Mouse (Mus musculus) G1E (cell line): ENCODE measurements around the gene Bmpr1a. TPM values are rescaled to one million over a fixed set of nuclear protein-coding genes. Genes with fewer than 3 reads are reported as not detected.

Source experiments
- ATAC-seq: 2 replicates; pipeline ENCODE4 v1.8.0; 2016; ENCODE audit warnings: mild to moderate bottlenecking; ENCODE audit not compliant: insufficient number of reproducible peaks, poor library complexity, low FRiP score, severe bottlenecking; ENCODE audit errors: extremely low read depth
- DNase-seq: peaks from one replicate; pipeline ENCODE4 v3.0.0; 2012; ENCODE audit warnings: low spot score
- H3K27me3 ChIP-seq: 2 replicates; pipeline ENCODE4 v1.6.1; 2012; ENCODE audit warnings: mild to moderate bottlenecking, low read length, inconsistent platforms; ENCODE audit not compliant: insufficient read depth
- H3K36me3 ChIP-seq: replicated peaks from 2 replicates; pipeline ENCODE3; 2012; ENCODE audit warnings: mild to moderate bottlenecking, inconsistent platforms
- H3K4me1 ChIP-seq: 2 replicates; pipeline ENCODE4 v1.6.1; 2012; ENCODE audit warnings: low read depth, low read length, inconsistent platforms, mixed read lengths; ENCODE audit not compliant: insufficient read depth
- H3K4me3 ChIP-seq: 2 replicates; pipeline ENCODE4 v1.5.1; 2012; ENCODE audit warnings: low read depth, mild to moderate bottlenecking, inconsistent platforms, low read length, moderate library complexity, mixed read lengths
- H3K9me3 ChIP-seq: replicated peaks from 2 replicates; pipeline ENCODE4 v1.6.1; 2012; ENCODE audit warnings: inconsistent platforms
- CTCF ChIP-seq: IDR thresholded peaks from 2 replicates; pipeline ENCODE4 v1.5.1; 2012; ENCODE audit warnings: low read depth, low read length, inconsistent platforms, mixed read lengths
- GATA1 ChIP-seq: IDR thresholded peaks from 2 replicates; pipeline ENCODE4 v1.6.1; 2012; ENCODE audit warnings: borderline replicate concordance, low read length, inconsistent platforms, mixed read lengths
- GATA2 ChIP-seq: IDR thresholded peaks from 2 replicates; pipeline ENCODE4 v1.6.1; 2012; ENCODE audit warnings: low read depth, low read length, inconsistent platforms, borderline replicate concordance
- POLR2AphosphoS5 ChIP-seq: IDR thresholded peaks from 2 replicates; pipeline ENCODE4 v1.6.1; 2012; ENCODE audit warnings: low read depth, low read length, inconsistent platforms; ENCODE audit not compliant: insufficient replicate concordance
- TAL1 ChIP-seq: conservative IDR thresholded peaks from 2 replicates; pipeline ENCODE4 v1.6.1; 2012; ENCODE audit warnings: low read depth, low read length, inconsistent platforms, mixed read lengths
- polyA plus RNA-seq: library from polyadenylated mRNA; stranded (reverse); fragments of >175 nt; gene quantifications from 2 replicates; pipeline ENCODE4 v1.2.3, GENCODE M21; 2012
- total RNA-seq, 2 experiments: library from RNA; stranded (forward) in 1 of 2; stranded (reverse) in 1 of 2; fragments of 200-1000 nt in 1 of 2; fragments of >200 nt in 1 of 2; fragmentation: Nextera tagmentation in 1 of 2; gene quantifications; 2 replicates each; pipeline ENCODE4 v1.2.3; 2014 to 2017

The Bmpr1a gene
- total RNA-seq (2014; fragmentation: Nextera tagmentation) = not detected in 2 replicates
- 0.06 and 0.11 TPM in 2 replicates for total RNA-seq (2017)
- not detected in 2 replicates for polyA plus RNA-seq

DNA sequence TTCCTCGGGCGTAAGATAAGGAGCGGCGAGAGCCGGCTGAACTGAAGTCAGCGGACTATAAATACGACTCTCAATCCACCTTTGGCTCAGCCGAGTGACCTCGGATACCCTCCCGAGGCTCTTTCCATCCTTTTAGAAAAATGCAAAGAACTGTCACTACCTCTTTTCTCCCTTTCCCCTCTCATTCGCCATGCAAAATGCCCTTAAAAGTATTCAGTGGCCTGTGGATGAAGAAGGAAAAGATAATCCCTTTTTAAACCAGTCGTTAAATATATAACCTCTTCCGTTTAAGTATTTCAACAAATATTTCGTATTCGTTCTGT is at the start of gene Bmpr1a:
Gene Bmpr1a (minus strand): TSS at position 17 of the 323 bp plus-strand sequence.
- ATAC-seq = no peak
- TF ChIP-seq CTCF (no peak), GATA1 (no peak), TAL1 (no peak), POLR2AphosphoS5 (no peak), GATA2 (no peak)
- DNase-seq = no peak
- peaks cover 15% of the 10 kb centered on the region for H3K9me3 ChIP-seq
- no peaks in the 10 kb centered on the region for H3K36me3 ChIP-seq
- no peak within 1 kb of the TSS; the same call in 1 of the 2 replicates for H3K4me3 ChIP-seq
- peaks cover 4% of the 10 kb centered on the region for H3K4me1 ChIP-seq
- H3K27me3 ChIP-seq = peaks cover 6% of the 10 kb centered on the region; the same call in 1 of the 2 replicates

- Histone ChIP-seq H3K9me3 (no peaks in the 10 kb centered on the region), H3K27me3 (peaks cover 16% of the 10 kb centered on the region; the same call in 1 of the 2 replicates), H3K36me3 (no peaks in the 10 kb centered on the region), H3K4me3 (no peak overlapping the region), H3K4me1 (no peaks in the 10 kb centered on the region)
- DNase-seq (no peak), ATAC-seq (no peak)
- TF ChIP-seq TAL1 (no peak), POLR2AphosphoS5 (no peak), GATA2 (no peak)
These were observed 49.1 kb upstream of the Bmpr1a start for GRCm38 (mm10) chr14:34552226-34552625.

DNA sequence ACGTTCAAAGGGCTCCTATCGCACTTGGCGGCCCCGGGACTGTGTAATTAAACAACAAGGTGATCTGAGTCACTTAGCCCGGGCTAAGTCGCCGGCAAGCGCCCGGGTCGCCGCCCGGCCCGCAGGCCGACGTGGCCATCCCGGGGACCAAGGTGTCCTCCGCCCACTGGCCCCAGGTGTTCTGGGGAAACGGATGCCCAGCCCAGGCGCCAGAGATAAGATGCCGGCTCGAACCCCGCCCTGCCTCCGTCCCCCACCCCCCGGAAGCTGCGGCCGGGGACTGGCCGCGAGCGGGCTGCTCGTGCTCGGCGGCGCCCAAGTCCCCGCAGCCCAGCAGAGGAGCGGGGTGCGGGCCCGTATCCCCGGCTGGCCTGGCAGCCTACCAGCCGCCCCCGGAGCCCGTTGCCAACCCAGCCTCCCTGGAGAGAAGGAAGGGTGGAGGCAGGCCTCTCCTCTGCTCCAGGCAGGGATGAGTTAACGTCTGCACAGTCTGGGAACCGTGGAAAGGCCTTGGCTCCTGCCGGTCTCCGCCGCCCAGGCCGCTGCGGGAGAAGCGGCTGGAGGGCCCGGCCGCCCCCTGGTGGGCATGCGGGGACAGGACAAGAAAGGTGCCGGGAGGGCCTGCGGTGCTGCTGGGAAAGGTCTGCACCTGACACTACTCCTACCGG is 46.0 kb upstream of the Bmpr1a start:
- Histone ChIP-seq H3K4me3 (no peak overlapping the region), H3K4me1 (no peaks in the 10 kb centered on the region), H3K36me3 (no peaks in the 10 kb centered on the region), H3K9me3 (no peaks in the 10 kb centered on the region), H3K27me3 (peaks cover 15% of the 10 kb centered on the region; the same call in 1 of the 2 replicates)
- TF ChIP-seq TAL1 (no peak), POLR2AphosphoS5 (no peak), CTCF (peak; percentile 42; the same call in 1 of the 2 replicates), GATA2 (no peak)
- DNase-seq (peak; percentile 37), ATAC-seq (no peak)

- Histone ChIP-seq H3K4me3 (no peak overlapping the region), H3K4me1 (no peaks in the 10 kb centered on the region), H3K27me3 (peaks cover 9% of the 10 kb centered on the region; the same call in 1 of the 2 replicates), H3K9me3 (no peaks in the 10 kb centered on the region), H3K36me3 (no peaks in the 10 kb centered on the region)
- no peak for DNase-seq
- no peak for TF ChIP-seq TAL1
- no peak for TF ChIP-seq GATA2
- TF ChIP-seq POLR2AphosphoS5 = no peak
- no peak for TF ChIP-seq CTCF
- no peak for TF ChIP-seq GATA1
- no peak for ATAC-seq
These were observed 45.4 kb upstream of the Bmpr1a start for GRCm38 (mm10) chr14:34548391-34549001.

DNA sequence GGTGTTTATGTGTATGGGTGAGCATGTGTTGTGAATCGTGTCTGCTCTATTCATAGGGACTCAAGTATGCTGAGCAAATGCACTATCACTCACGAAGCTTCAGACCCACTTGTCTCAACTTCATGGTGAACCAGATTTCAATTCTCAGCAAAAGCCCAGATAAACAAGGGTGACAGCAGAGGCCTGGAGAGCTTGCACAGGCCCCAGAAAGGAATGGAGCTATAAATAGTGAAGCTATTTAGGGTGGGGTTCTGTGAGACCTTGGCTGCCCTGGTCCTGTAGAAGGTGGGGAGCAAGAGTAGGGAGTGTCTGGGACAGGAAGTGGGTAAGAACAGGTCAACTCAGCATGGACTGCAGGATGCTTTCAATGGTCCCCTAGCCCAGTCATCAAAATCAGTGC is 41.4 kb upstream of the Bmpr1a start:
- Histone ChIP-seq H3K9me3 (no peaks in the 10 kb centered on the region), H3K4me3 (no peak overlapping the region), H3K4me1 (no peaks in the 10 kb centered on the region), H3K27me3 (peaks cover 7% of the 10 kb centered on the region; the same call in 1 of the 2 replicates), H3K36me3 (no peaks in the 10 kb centered on the region)
- no peak for DNase-seq
- TF ChIP-seq GATA1 (no peak), POLR2AphosphoS5 (no peak), GATA2 (no peak), CTCF (no peak), TAL1 (no peak)
- no peak for ATAC-seq

- no peak for TF ChIP-seq POLR2AphosphoS5
- no peak for DNase-seq
These were observed 40.9 kb upstream of the Bmpr1a start for GRCm38 (mm10) chr14:34544001-34544400.

More at GRCm38 (mm10) chr14:34544001-34544400, 40.9 kb upstream of the Bmpr1a start:
- Histone ChIP-seq H3K36me3 (no peaks in the 10 kb centered on the region), H3K4me3 (no peak overlapping the region), H3K27me3 (peaks cover 5% of the 10 kb centered on the region; the same call in 1 of the 2 replicates), H3K9me3 (no peaks in the 10 kb centered on the region), H3K4me1 (no peaks in the 10 kb centered on the region)
- ATAC-seq = no peak
